Mouse (Mus musculus) neural tube, embryonic 15.5 days (tissue): ENCODE measurements around the gene Drg2. TPM values are rescaled to one million over a fixed set of nuclear protein-coding genes. Genes with fewer than 3 reads are reported as not detected.

Experiments used
- ATAC-seq: fragments of 200-750 bp; cut with Nextera tagmentation; 2 replicates; pipeline ENCODE4 v1.8.0; 2017; ENCODE audit warnings: mild to moderate bottlenecking, moderate TSS enrichment, moderate library complexity; ENCODE audit not compliant: low FRiP score
- H3K27ac ChIP-seq: fragments of 300-500 bp; sonication (generic); replicated peaks from 2 replicates; pipeline ENCODE4 v1.5.1; 2015; ENCODE audit warnings: mild to moderate bottlenecking, inconsistent platforms
- H3K27me3 ChIP-seq: fragments of 300-500 bp; sonication (generic); replicated peaks from 2 replicates; pipeline ENCODE4 v1.6.1; 2015; ENCODE audit warnings: inconsistent platforms
- H3K36me3 ChIP-seq: fragments of 300-500 bp; sonication (generic); 2 replicates; pipeline ENCODE4 v1.6.1; 2015; ENCODE audit warnings: inconsistent platforms
- H3K4me1 ChIP-seq: fragments of 300-500 bp; sonication (generic); 2 replicates; pipeline ENCODE4 v1.6.1; 2015; ENCODE audit warnings: inconsistent platforms
- H3K4me2 ChIP-seq: fragments of 300-500 bp; sonication (generic); 2 replicates; pipeline ENCODE4 v1.6.1; 2015; ENCODE audit warnings: inconsistent platforms, mild to moderate bottlenecking, moderate library complexity
- H3K4me3 ChIP-seq: fragments of 300-500 bp; sonication (generic); replicated peaks from 2 replicates; pipeline ENCODE4 v1.5.1; 2015; ENCODE audit warnings: mild to moderate bottlenecking, inconsistent platforms
- H3K9ac ChIP-seq: fragments of 300-500 bp; sonication (generic); replicated peaks from 2 replicates; pipeline ENCODE4 v1.6.1; 2015; ENCODE audit warnings: mild to moderate bottlenecking, inconsistent platforms
- H3K9me3 ChIP-seq: fragments of 300-500 bp; sonication (generic); replicated peaks from 2 replicates; pipeline ENCODE4 v1.6.1; 2016; ENCODE audit warnings: inconsistent platforms
- WGBS: fragments of 180-500 bp; shearing (Covaris S2); methylation state at CpG from one replicate; pipeline ENCODE4 v1.1.7; 2015; ENCODE audit warnings: mixed read lengths; 5-methylcytosine and 5-hydroxymethylcytosine counted together
- polyA plus RNA-seq: library from polyadenylated mRNA; unstranded; fragments of >200 nt; fragmentation: Nextera tagmentation; extraction: Ambion mirVana; gene quantifications from 2 replicates; pipeline ENCODE4 v1.2.1, GENCODE M21; 2015

The Drg2 gene
- polyA plus RNA-seq, 1 experiment from 2014 or later, result 94.6 TPM

- ATAC-seq, result no peak
- no peak overlapping the region for H3K4me3 ChIP-seq
- no peaks in the 10 kb centered on the region for H3K4me1 ChIP-seq
- no peaks in the 10 kb centered on the region for H3K27me3 ChIP-seq
- H3K36me3 ChIP-seq, result no peaks in the 10 kb centered on the region
- WGBS, result 75% methylated on average over 4 of the region's 4 CpGs
- H3K9ac ChIP-seq, result no peak overlapping the region
- H3K4me2 ChIP-seq, result no peak overlapping the region
- H3K27ac ChIP-seq, result no peak overlapping the region
- no peaks in the 10 kb centered on the region for H3K9me3 ChIP-seq
Measured at GRCm38 (mm10) chr11:60518305-60518704, 63.9 kb downstream of the Drg2 start.

Other genes with a start within 250 kb of the Drg2 start
- 44.2 and 50.0 TPM in 2 replicates for gene Srebf1, start 232.0 kb upstream of the Drg2 start, polyA plus RNA-seq
- 66.3 and 68.9 TPM in 2 replicates for gene Tom1l2, start 101.7 kb upstream of the Drg2 start, polyA plus RNA-seq
- gene Drc3, start 101.3 kb upstream of the Drg2 start, polyA plus RNA-seq, result 5.3 and 6.2 TPM in 2 replicates
- gene Gid4, start 37.4 kb upstream of the Drg2 start, polyA plus RNA-seq, result 22.5 and 24.2 TPM in 2 replicates
- 45.7 and 48.6 TPM in 2 replicates for gene Atpaf2, start 36.1 kb upstream of the Drg2 start, polyA plus RNA-seq
- gene Myo15, start 14.7 kb downstream of the Drg2 start, polyA plus RNA-seq, result 0.28 TPM in 2 replicates
- gene Alkbh5, start 81.8 kb downstream of the Drg2 start, polyA plus RNA-seq, result 18.6 and 23.1 TPM in 2 replicates
- gene Llgl1, start 245.1 kb downstream of the Drg2 start, polyA plus RNA-seq, result 35.0 and 36.4 TPM in 2 replicates